Mouse (Mus musculus) left cerebral cortex, postnatal 14 days (tissue): ENCODE data around the gene Was. TPM values are rescaled to one million over a fixed set of nuclear protein-coding genes. Genes with fewer than 3 reads are reported as not detected.
"Not testable (repeated sequence)": the region's sequence is repeated elsewhere in the genome, so short reads cannot be mapped to it uniquely, and the experiment has no call there.

Source experiments
- DNase-seq, 2 experiments: peaks; one replicate each; pipeline ENCODE4 v3.0.0; 2021 to 2022; ENCODE audit warnings: low spot score in 2 of 2, mixed read lengths in 1 of 2
- intact Hi-C: fragments of 180-260 bp; cut with DNase I; formaldehyde crosslinking; loops from one replicate; pipeline ENCODE4 v1.15.1; 2025
- total RNA-seq, 2 experiments: library from RNA; stranded (reverse); gene quantifications; 2 replicates each; pipeline ENCODE4 v1.2.3; 2021

Gene Was
- total RNA-seq, 2 experiments from 2014 or later, result 1.1 to 2.9 TPM

GRCm38 (mm10) chrX:8084771-8085259, 5.5 kb downstream of the Was start:
- DNase-seq, result no peak
- intact Hi-C loops, result no loop called here

GRCm38 (mm10) chrX:8075104-8075503, 15.2 kb downstream of the Was start:
- intact Hi-C loops, result no loop called here
- DNase-seq, result no peak

GRCm38 (mm10) chrX:8074430-8075014, 15.8 kb downstream of the Was start, which contains the start of gene Suv39h1:
Suv39h1 (minus strand) TSS chrX:8074760.
- peak; percentile 92 to 97 for DNase-seq
- intact Hi-C loops, result no loop called here

GRCm38 (mm10) chrX:8073881-8074429, 16.3 kb downstream of the Was start:
- DNase-seq, result peak; percentile 17

GRCm38 (mm10) chrX:8069166-8069565, 21.1 kb downstream of the Was start:
- no peak for DNase-seq
- intact Hi-C loops, result loop anchor here (10.0 kb wide), 1 partner anchor 114 kb away; no protein-coding TSS in a partner anchor

More at GRCm38 (mm10) chrX:8073881-8074429, 16.3 kb downstream of the Was start:
- intact Hi-C loops, result no loop called here

GRCm38 (mm10) chrX:8051044-8051781, 39.1 kb downstream of the Was start:
- intact Hi-C loops, DNase-seq: not testable (repeated sequence)

- DNase-seq, result no peak
- intact Hi-C loops, result no loop called here
These were observed 57.3 kb downstream of the Was start for GRCm38 (mm10) chrX:8033009-8033408.

Other genes starting within 250 kb of the Was start
- 10 to 100 TPM; 61.1 to 68.2 TPM for gene Otud5, start 249.1 kb downstream of the Was start, total RNA-seq
- gene Pim2, start 212.2 kb downstream of the Was start, total RNA-seq, result 10 to 100 TPM; 53.9 to 56.1 TPM
- 10 to 100 TPM; 46.3 to 56.3 TPM for gene Slc35a2, start 206.5 kb downstream of the Was start, total RNA-seq
- 10 to 100 TPM; 79.9 to 80.4 TPM for gene Pqbp1, start 191.2 kb downstream of the Was start, total RNA-seq
- 10 to 100 TPM; 25.8 to 28.6 TPM for gene Timm17b, start 191.1 kb downstream of the Was start, total RNA-seq
- gene Gm10491, start 182.7 kb downstream of the Was start, total RNA-seq, result not detected
- gene Gm10490, start 181.0 kb downstream of the Was start, total RNA-seq, result not detected
- 100 to 1,000 TPM; 329 to 351 TPM for gene Pcsk1n, start 170.7 kb downstream of the Was start, total RNA-seq
- gene Eras, start 161.9 kb downstream of the Was start, total RNA-seq, result not detected
- 10 to 100 TPM; 53.4 to 60.1 TPM for gene Hdac6, start 142.6 kb downstream of the Was start, total RNA-seq
- gene Gata1, start 112.4 kb downstream of the Was start, total RNA-seq, result not detected
- gene Glod5, start 72.0 kb downstream of the Was start, total RNA-seq, result under 1 TPM in 1 of 2 experiments, not detected in 1; 0.75 TPM
- 10 to 100 TPM; 27.2 to 30.8 TPM for gene Suv39h1, start 15.7 kb downstream of the Was start, total RNA-seq
- 100 to 1,000 TPM; 216 to 236 TPM for gene Wdr13, start 42.4 kb upstream of the Was start, total RNA-seq
- 100 to 1,000 TPM; 198 to 216 TPM for gene Rbm3, start 55.4 kb upstream of the Was start, total RNA-seq
- gene Tbc1d25, start 85.7 kb upstream of the Was start, total RNA-seq, result 10 to 100 TPM; 15.7 to 16.3 TPM
- gene Ebp, start 103.0 kb upstream of the Was start, total RNA-seq, result 10 to 100 TPM; 31.7 to 33.3 TPM
- 10 to 100 TPM; 83.2 to 83.3 TPM for gene Porcn, start 116.0 kb upstream of the Was start, total RNA-seq
- 10 to 100 TPM; 22.7 to 25.9 TPM for gene Ftsj1, start 161.9 kb upstream of the Was start, total RNA-seq
- gene Slc38a5, start 180.6 kb upstream of the Was start, total RNA-seq, result 10 to 100 TPM; 11.9 to 12.7 TPM
- gene Ssxb10, start 236.9 kb upstream of the Was start, total RNA-seq, result not detected